Mouse (Mus musculus) midbrain, embryonic 15.5 days (tissue): ENCODE data around the gene Ccdc136. TPM values are rescaled to one million over a fixed set of nuclear protein-coding genes. Genes with fewer than 3 reads are reported as not detected.

Source experiments
- ATAC-seq: fragments of 200-750 bp; cut with Nextera tagmentation; replicated peaks from 2 replicates; pipeline ENCODE4 v1.8.0; 2017; ENCODE audit warnings: moderate TSS enrichment
- H3K27ac ChIP-seq: fragments of 300-500 bp; sonication (generic); 2 replicates; pipeline ENCODE4 v1.5.1; 2015; ENCODE audit warnings: mild to moderate bottlenecking, inconsistent platforms
- H3K27me3 ChIP-seq: fragments of 300-500 bp; sonication (generic); replicated peaks from 2 replicates; pipeline ENCODE4 v1.6.1; 2015; ENCODE audit warnings: inconsistent platforms
- H3K36me3 ChIP-seq: fragments of 300-500 bp; sonication (generic); replicated peaks from 2 replicates; pipeline ENCODE4 v1.6.1; 2015; ENCODE audit warnings: inconsistent platforms
- H3K4me1 ChIP-seq: fragments of 300-500 bp; sonication (generic); 2 replicates; pipeline ENCODE4 v1.6.1; 2015; ENCODE audit warnings: inconsistent platforms
- H3K4me2 ChIP-seq: fragments of 300-500 bp; sonication (generic); 2 replicates; pipeline ENCODE4 v1.6.1; 2015; ENCODE audit warnings: inconsistent platforms, mild to moderate bottlenecking, moderate library complexity
- H3K4me3 ChIP-seq: fragments of 300-500 bp; sonication (generic); 2 replicates; pipeline ENCODE4 v1.5.1; 2015; ENCODE audit warnings: mild to moderate bottlenecking, inconsistent platforms
- H3K9ac ChIP-seq: fragments of 300-500 bp; sonication (generic); 2 replicates; pipeline ENCODE4 v1.6.1; 2015; ENCODE audit warnings: mild to moderate bottlenecking, inconsistent platforms
- H3K9me3 ChIP-seq: fragments of 300-500 bp; sonication (generic); 2 replicates; pipeline ENCODE4 v1.6.1; 2016; ENCODE audit warnings: inconsistent platforms
- WGBS: fragments of 180-500 bp; shearing (Covaris S2); methylation state at CpG from one replicate; pipeline ENCODE4 v1.1.7; 2015; ENCODE audit warnings: mixed read lengths; 5-methylcytosine and 5-hydroxymethylcytosine counted together
- microRNA-seq: library from miRNA; unstranded; fragments of <30 nt; microRNA quantifications from one replicate; pipeline ENCODE4, GENCODE M21; 2016
- polyA plus RNA-seq: library from polyadenylated mRNA; unstranded; fragments of >200 nt; fragmentation: Nextera tagmentation; extraction: Ambion mirVana; gene quantifications from 2 replicates; pipeline ENCODE4 v1.2.1, GENCODE M21; 2015

The Ccdc136 gene
- polyA plus RNA-seq, 1 experiment from 2014 or later, result 36.9 TPM

GRCm38 (mm10) chr6:29449858-29450257 lies 53.7 kb downstream of the Ccdc136 start:
- Histone ChIP-seq H3K4me3 (no peak overlapping the region), H3K27me3 (no peaks in the 10 kb centered on the region), H3K27ac (no peak overlapping the region), H3K4me2 (no peak overlapping the region), H3K9me3 (no peaks in the 10 kb centered on the region), H3K36me3 (no peaks in the 10 kb centered on the region), H3K9ac (no peak overlapping the region), H3K4me1 (no peaks in the 10 kb centered on the region)
- WGBS, result 39% methylated on average over 4 of the region's 4 CpGs
- no peak for ATAC-seq

DNA sequence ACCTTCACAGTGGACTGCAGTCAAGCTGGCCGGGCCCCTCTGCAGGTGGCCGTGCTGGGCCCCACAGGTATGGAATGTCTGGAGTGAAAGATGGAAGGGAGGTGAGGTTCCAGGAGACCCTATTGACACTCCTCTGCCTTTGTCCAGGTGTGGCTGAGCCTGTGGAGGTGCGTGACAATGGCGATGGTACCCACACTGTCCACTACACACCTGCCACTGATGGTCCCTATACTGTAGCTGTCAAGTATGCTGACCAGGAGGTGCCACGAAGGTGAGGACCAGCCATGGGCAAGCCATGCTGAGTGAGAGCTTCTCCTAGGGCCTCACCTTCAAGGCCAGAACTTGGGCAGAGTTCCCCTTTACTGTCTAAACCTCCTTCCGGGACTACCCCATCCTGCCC lies 54.6 kb downstream of the Ccdc136 start:
- Histone ChIP-seq H3K4me3 (no peak overlapping the region), H3K9me3 (no peaks in the 10 kb centered on the region), H3K27me3 (no peaks in the 10 kb centered on the region), H3K4me1 (no peaks in the 10 kb centered on the region), H3K9ac (no peak overlapping the region), H3K36me3 (no peaks in the 10 kb centered on the region), H3K4me2 (no peak overlapping the region), H3K27ac (no peak overlapping the region)
- no peak for ATAC-seq
- 97% methylated on average over 6 of the region's 6 CpGs for WGBS

GRCm38 (mm10) chr6:29461502-29461901 lies 65.4 kb downstream of the Ccdc136 start:
- WGBS, result 62% methylated on average over 7 of the region's 7 CpGs
- no peaks in the 10 kb centered on the region for H3K36me3 ChIP-seq
- no peak overlapping the region for H3K4me3 ChIP-seq
- no peak overlapping the region for H3K27ac ChIP-seq
- H3K4me2 ChIP-seq, result no peak overlapping the region
- H3K27me3 ChIP-seq, result no peaks in the 10 kb centered on the region
- ATAC-seq, result no peak
- H3K9ac ChIP-seq, result no peak overlapping the region
- H3K9me3 ChIP-seq, result no peaks in the 10 kb centered on the region
- H3K4me1 ChIP-seq, result no peaks in the 10 kb centered on the region

DNA sequence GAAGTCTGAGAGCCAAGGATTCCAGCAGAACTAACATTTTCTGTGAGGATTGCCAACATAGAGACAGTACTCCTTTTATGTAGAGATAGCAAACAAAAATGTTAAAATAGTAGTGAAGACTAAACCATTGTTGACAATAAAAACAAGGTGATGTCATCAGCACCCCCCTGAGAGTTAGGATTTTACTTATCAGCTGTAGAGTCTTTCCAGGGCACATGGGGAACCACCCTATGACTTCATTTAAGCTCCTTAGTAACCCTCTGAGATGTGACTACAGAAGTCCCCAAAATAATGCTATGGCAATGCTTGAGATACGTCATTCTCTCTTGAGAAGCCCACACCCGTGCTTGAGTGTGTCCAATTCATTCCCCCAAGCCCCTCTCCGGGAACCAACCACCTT lies 67.3 kb downstream of the Ccdc136 start:
- Histone ChIP-seq H3K4me2 (no peak overlapping the region), H3K9ac (no peak overlapping the region), H3K4me1 (peaks cover 4% of the 10 kb centered on the region), H3K4me3 (no peak overlapping the region), H3K9me3 (no peaks in the 10 kb centered on the region), H3K27ac (no peak overlapping the region), H3K27me3 (no peaks in the 10 kb centered on the region), H3K36me3 (no peaks in the 10 kb centered on the region)
- no peak for ATAC-seq
- 67% methylated on average over 3 of the region's 3 CpGs for WGBS

GRCm38 (mm10) chr6:29467583-29468354 lies 71.7 kb downstream of the Ccdc136 start, which contains the start of gene Atp6v1f:
TSS of gene Atp6v1f (plus strand) at chr6:29467718.
- peaks cover 13% of the 10 kb centered on the region for H3K4me1 ChIP-seq
- peak within 1 kb of the TSS; percentile 60 for H3K9ac ChIP-seq
- peak; percentile 95 for ATAC-seq
- H3K4me2 ChIP-seq, result peak within 1 kb of the TSS; percentile 58
- no peaks in the 10 kb centered on the region; the same call in 1 of the 2 replicates for H3K27me3 ChIP-seq
- H3K9me3 ChIP-seq, result no peaks in the 10 kb centered on the region
- H3K36me3 ChIP-seq, result peaks cover 5% of the 10 kb centered on the region; the same call in 1 of the 2 replicates
- H3K4me3 ChIP-seq, result peak within 1 kb of the TSS; percentile 69
- H3K27ac ChIP-seq, result peak within 1 kb of the TSS; percentile 89
- WGBS, result under 1% methylated on average over 39 of the region's 39 CpGs

DNA sequence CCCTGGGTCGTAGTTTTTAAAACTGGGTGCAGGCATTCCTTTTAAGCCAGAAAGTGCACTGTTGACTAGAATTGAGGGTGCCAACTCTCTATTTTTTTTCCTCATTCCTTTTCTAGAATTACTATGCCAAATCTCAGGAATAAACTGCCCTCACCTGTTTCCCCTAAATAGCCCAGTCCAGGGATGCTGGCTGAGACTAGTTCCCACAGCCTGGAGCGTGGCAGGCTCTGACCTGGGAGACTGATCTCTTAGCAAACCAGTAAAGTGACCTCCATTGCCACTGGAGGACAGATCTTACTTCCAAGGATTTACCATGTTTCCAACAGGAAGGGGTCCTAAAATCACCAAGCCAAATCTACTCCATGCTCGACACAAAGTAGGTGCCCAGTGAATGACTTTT lies 72.7 kb downstream of the Ccdc136 start:
- no peak for ATAC-seq
- no peaks in the 10 kb centered on the region; the same call in 1 of the 2 replicates for H3K27me3 ChIP-seq
- H3K4me1 ChIP-seq, result peaks cover 16% of the 10 kb centered on the region
- H3K36me3 ChIP-seq, result peaks cover 5% of the 10 kb centered on the region; the same call in 1 of the 2 replicates
- H3K4me3 ChIP-seq, result peak overlapping the region; percentile 69
- WGBS, result 90% methylated on average over 3 of the region's 3 CpGs
- no peaks in the 10 kb centered on the region for H3K9me3 ChIP-seq
- peak overlapping the region; percentile 58 for H3K4me2 ChIP-seq
- H3K27ac ChIP-seq, result no peak overlapping the region
- no peak overlapping the region for H3K9ac ChIP-seq

DNA sequence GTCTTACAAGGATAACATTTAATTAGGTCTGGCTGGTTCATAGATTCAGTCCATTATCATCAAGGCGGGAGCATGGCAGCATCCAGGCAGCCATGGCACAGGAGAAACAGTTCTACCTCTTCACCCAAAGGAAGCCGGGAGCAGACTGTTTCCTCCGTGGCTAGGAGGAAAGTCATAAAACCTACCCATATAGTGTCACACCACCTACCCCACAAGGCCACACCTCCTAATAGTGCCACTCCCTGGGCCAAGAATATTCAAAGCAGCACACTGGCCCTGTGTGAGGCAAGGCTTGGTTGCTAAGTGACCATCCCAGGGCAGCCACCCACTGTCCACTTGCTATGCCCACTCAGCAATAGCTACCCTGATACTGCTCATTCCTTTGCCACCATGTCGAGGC lies 75.0 kb downstream of the Ccdc136 start, which contains the start of gene Atp6v1fnb:
TSS of gene Atp6v1fnb (plus strand) at position 301 of the 400 bp plus-strand sequence.
- peaks cover 19% of the 10 kb centered on the region for H3K4me1 ChIP-seq
- no peak within 1 kb of the TSS for H3K27ac ChIP-seq
- peaks cover 5% of the 10 kb centered on the region for H3K27me3 ChIP-seq
- no peak within 1 kb of the TSS for H3K4me2 ChIP-seq
- WGBS, result 85% methylated on average over 4 of the region's 4 CpGs
- H3K9me3 ChIP-seq, result no peaks in the 10 kb centered on the region
- H3K36me3 ChIP-seq, result peaks cover 5% of the 10 kb centered on the region; the same call in 1 of the 2 replicates
- H3K4me3 ChIP-seq, result no peak within 1 kb of the TSS
- no peak for ATAC-seq
- no peak within 1 kb of the TSS for H3K9ac ChIP-seq

GRCm38 (mm10) chr6:29473941-29474691 lies 78.0 kb downstream of the Ccdc136 start:
- H3K4me1 ChIP-seq, result peaks cover 9% of the 10 kb centered on the region
- no peak overlapping the region for H3K27ac ChIP-seq
- H3K27me3 ChIP-seq, result peaks cover 5% of the 10 kb centered on the region
- 3% methylated on average over 33 of the region's 33 CpGs for WGBS
- peak overlapping the region; percentile 21; the same call in 1 of the 2 replicates for H3K9ac ChIP-seq
- H3K4me2 ChIP-seq, result peak overlapping the region; percentile 52
- no peaks in the 10 kb centered on the region for H3K9me3 ChIP-seq
- peak overlapping the region; percentile 37 for H3K4me3 ChIP-seq
- peaks cover 5% of the 10 kb centered on the region; the same call in 1 of the 2 replicates for H3K36me3 ChIP-seq
- ATAC-seq, result peak; percentile 84

DNA sequence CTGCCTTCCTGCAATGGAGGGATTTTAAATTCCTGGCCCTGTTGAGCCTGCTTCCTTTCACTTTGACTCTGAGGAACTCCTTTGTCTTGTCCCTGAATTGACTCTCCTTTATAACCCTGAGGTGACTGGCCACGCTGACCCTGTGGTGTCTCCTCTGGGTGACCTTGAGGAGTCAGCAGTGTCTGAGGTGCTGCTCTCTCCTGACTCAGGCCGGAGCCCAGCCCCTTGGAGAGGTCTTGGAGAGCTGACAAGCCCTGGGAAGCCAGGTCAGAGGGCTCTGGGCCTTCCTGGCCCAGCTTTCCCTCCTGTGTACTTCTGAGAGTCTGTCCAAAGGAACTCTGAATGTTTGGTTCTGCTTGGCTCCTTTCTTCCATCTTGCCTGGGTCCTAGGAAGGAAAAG lies 78.6 kb downstream of the Ccdc136 start:
- no peak overlapping the region for H3K4me2 ChIP-seq
- ATAC-seq, result no peak
- no peak overlapping the region for H3K27ac ChIP-seq
- peaks cover 5% of the 10 kb centered on the region for H3K27me3 ChIP-seq
- WGBS, result 68% methylated on average over 2 of the region's 2 CpGs
- H3K4me3 ChIP-seq, result no peak overlapping the region
- H3K36me3 ChIP-seq, result peaks cover 5% of the 10 kb centered on the region; the same call in 1 of the 2 replicates
- H3K9me3 ChIP-seq, result no peaks in the 10 kb centered on the region
- H3K4me1 ChIP-seq, result peaks cover 6% of the 10 kb centered on the region; the same call in 1 of the 2 replicates
- no peak overlapping the region for H3K9ac ChIP-seq

Small RNAs within 50 kb of the gene (microRNA-seq; reads per million reads assigned to microRNA genes)
- gene Gm26220 (0.74 reads per million), gene Gm44354 (not detected)

Other genes with a start within 250 kb of the Ccdc136 start
- 38.9 and 46.9 TPM in 2 replicates for gene Rbm28, start 231.3 kb upstream of the Ccdc136 start, polyA plus RNA-seq
- 9.8 and 10.7 TPM in 2 replicates for gene Prrt4, start 216.7 kb upstream of the Ccdc136 start, polyA plus RNA-seq
- 59.3 and 63.4 TPM in 2 replicates for gene Impdh1, start 179.9 kb upstream of the Ccdc136 start, polyA plus RNA-seq
- gene Hilpda, start 123.8 kb upstream of the Ccdc136 start, polyA plus RNA-seq, result 35.8 and 36.2 TPM in 2 replicates
- gene Fam71f2, start 116.7 kb upstream of the Ccdc136 start, polyA plus RNA-seq, result 0.40 and 0.86 TPM in 2 replicates
- not detected in 2 replicates for gene Fam71f1, start 77.2 kb upstream of the Ccdc136 start, polyA plus RNA-seq
- 154 and 156 TPM in 2 replicates for gene Calu, start 48.2 kb upstream of the Ccdc136 start, polyA plus RNA-seq
- 0.28 and 0.54 TPM in 2 replicates for gene Opn1sw, start 7.8 kb upstream of the Ccdc136 start, polyA plus RNA-seq
- gene Flnc, start 36.9 kb downstream of the Ccdc136 start, polyA plus RNA-seq, result 3.3 and 3.4 TPM in 2 replicates
- 342 and 365 TPM in 2 replicates for gene Atp6v1f, start 71.4 kb downstream of the Ccdc136 start, polyA plus RNA-seq
- 0.27 and 1.0 TPM in 2 replicates for gene Atp6v1fnb, start 75.1 kb downstream of the Ccdc136 start, polyA plus RNA-seq
- 18.9 and 20.9 TPM in 2 replicates for gene Kcp, start 111.6 kb downstream of the Ccdc136 start, polyA plus RNA-seq
- gene Irf5, start 130.3 kb downstream of the Ccdc136 start, polyA plus RNA-seq, result 2.0 and 2.1 TPM in 2 replicates
- 87.5 and 93.2 TPM in 2 replicates for gene Tnpo3, start 213.6 kb downstream of the Ccdc136 start, polyA plus RNA-seq